9 mouse cellular contexts compared by ENCODE assay signal in the genomic region with DNA sequence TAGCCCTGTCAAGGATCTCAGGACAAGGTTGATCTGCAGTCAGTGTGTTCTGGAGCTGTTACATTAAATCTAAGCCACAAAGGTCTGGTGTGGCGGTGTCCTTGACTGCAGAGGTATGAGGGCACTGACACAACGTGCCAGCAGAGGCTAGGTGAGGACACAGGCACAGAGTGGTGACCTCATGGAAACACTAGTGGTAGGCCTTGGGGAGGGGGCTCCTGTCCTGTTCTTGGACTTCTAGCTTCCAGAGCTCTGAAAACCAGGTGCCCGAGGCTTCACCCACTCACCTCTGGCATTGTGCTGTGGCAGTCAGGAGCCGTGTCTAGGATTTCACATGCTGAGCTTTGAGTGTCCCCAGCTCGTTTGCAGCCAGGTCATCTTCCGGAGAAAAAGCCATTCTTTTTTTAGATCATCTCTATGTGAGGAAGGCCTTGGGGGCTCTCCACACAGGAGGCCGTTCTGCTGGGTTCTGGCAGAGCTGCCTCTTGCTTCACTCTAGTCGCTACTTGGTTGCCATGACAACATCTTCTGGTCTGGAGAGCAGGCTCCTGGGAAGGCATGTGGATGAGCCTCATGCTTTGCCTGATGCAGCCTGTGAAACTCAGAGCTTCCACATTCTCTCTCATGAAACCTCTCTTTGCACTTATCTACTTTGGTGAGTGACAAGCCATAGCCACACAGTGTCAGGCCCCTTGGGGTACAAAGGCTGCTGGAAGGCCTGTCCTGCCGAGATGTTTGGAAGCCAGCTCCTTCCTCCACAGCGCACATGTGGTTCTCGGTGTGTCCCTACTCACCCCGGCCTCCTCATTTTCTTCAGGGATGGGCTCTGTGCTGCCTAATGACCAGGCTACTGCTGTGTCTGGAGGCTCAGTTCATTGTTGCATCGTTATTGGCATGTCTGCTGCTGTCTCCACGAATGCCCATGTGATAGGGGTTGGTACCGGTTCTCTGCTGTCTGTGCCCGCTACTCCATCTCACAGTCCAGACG. TPM values are rescaled to one million over a fixed set of nuclear protein-coding genes. Genes with fewer than 3 reads are reported as not detected.
DNase-seq lines count a peak whose midpoint lies in the region; ATAC-seq and TF ChIP-seq lines count a peak whose summit lies in the region.
"Had no signal": no experiment of that assay in that cellular context is flagged by ENCODE, and none has a peak within 500 bp of the region (broad histone marks: within the 10 kb centered on the region; RNA-seq: fewer than 3 reads in every experiment).

No protein-coding gene starts in this region.

- peak; percentile 63; the same call in 1 of the 2 replicates for ATAC-seq in hindbrain, embryonic 11.5 days (ENCODE audit: low FRiP score)
- ATAC-seq in megakaryocyte, adult 5-6 weeks (ENCODE audit: poor library complexity, severe bottlenecking): no peak
- ATAC-seq: Patski had no signal

- H3K36me3 ChIP-seq in hindbrain, embryonic 11.5 days (ENCODE audit: control insufficient read depth, insufficient read depth, low read length): no peaks in the 10 kb centered on the region

- no peak overlapping the region for H3K4me2 ChIP-seq in hindbrain, embryonic 11.5 days (replicated peaks; ENCODE audit: low read depth, low read length)

- H3K4me3 ChIP-seq in cortical plate, adult 2 months (ENCODE audit: insufficient read depth, low read length): no peak overlapping the region
- H3K4me3 ChIP-seq in hindbrain, embryonic 11.5 days (ENCODE audit: low read depth, low read length): no peak overlapping the region
- H3K4me3 ChIP-seq in olfactory bulb, adult 2 months (ENCODE audit: insufficient read depth, low read depth, low read length): no peak overlapping the region

- WGBS in hindbrain, embryonic 11.5 days: 63% methylated on average over 17 of the region's 17 CpGs
- WGBS in olfactory bulb, adult 2 months: 38% methylated on average over 17 of the region's 17 CpGs

- no peaks in the 10 kb centered on the region for H3K9me3 ChIP-seq in hindbrain, embryonic 11.5 days (ENCODE audit: control insufficient read depth, low read length)

- no peak for TF ChIP-seq CTCF in cortical plate, adult 2 months (IDR thresholded peaks at IDR 0.05; ENCODE audit: extremely low read depth, insufficient read depth, low read length)
- TF ChIP-seq CTCF in olfactory bulb, adult 2 months (IDR thresholded peaks at IDR 0.05; ENCODE audit: insufficient read depth, low read depth, low read length): no peak

- 0 out of 2 replicates have a peak, but pooled peaks have one; percentile 8 for TF ChIP-seq POLR2A in cortical plate, adult 2 months (IDR thresholded peaks at IDR 0.05; ENCODE audit: extremely low read depth, insufficient read depth, low read length)
- no peak for TF ChIP-seq POLR2A in olfactory bulb, adult 2 months (IDR thresholded peaks at IDR 0.05; ENCODE audit: insufficient read depth, low read depth, low read length)

- H3K27me3 ChIP-seq in hindbrain, embryonic 11.5 days (ENCODE audit: control insufficient read depth, insufficient read depth, low read length): no peaks in the 10 kb centered on the region

- peak overlapping the region; percentile 36; the same call in 1 of the 2 replicates for H3K27ac ChIP-seq in cortical plate, adult 2 months (ENCODE audit: insufficient read depth, low read length)
- no peak overlapping the region for H3K27ac ChIP-seq in hindbrain, embryonic 11.5 days (ENCODE audit: low read depth, low read length)
- peak overlapping the region; percentile 34 for H3K27ac ChIP-seq in olfactory bulb, adult 2 months (ENCODE audit: insufficient read depth, low read depth, low read length)

- H3K4me1 ChIP-seq in cortical plate, adult 2 months (ENCODE audit: control insufficient read depth, insufficient read depth, low read length): peaks cover 7% of the 10 kb centered on the region
- H3K4me1 ChIP-seq in hindbrain, embryonic 11.5 days (replicated peaks; ENCODE audit: control insufficient read depth, insufficient read depth, low read length): no peaks in the 10 kb centered on the region
- peaks cover 25% of the 10 kb centered on the region for H3K4me1 ChIP-seq in olfactory bulb, adult 2 months (ENCODE audit: control insufficient read depth, insufficient read depth, low read length)

- no peak overlapping the region for H3K9ac ChIP-seq in hindbrain, embryonic 11.5 days (ENCODE audit: low read depth, low read length)

- peak; percentile 59 to 60 for DNase-seq in layer of hippocampus, adult 8-10 months (ENCODE audit: low spot score in 2 of 2)
- no peak for DNase-seq in layer of hippocampus, postnatal 10 days (ENCODE audit: low spot score in 2 of 2)
- peak; percentile 47 for DNase-seq in hindbrain, embryonic 11.5 days (ENCODE audit: low spot score)
- no peak for DNase-seq in thymus, postnatal 0 days (ENCODE audit: low spot score)
- no peak for DNase-seq in kidney, adult 11 months

RNA-seq across cellular contexts. Expression of a gene that starts 53.2 kb away (rescaled TPM):
- total RNA-seq in layer of hippocampus, adult 8-10 months (2022): 100 to 1,000 TPM; 141 to 176 (median 159) TPM
- 10 to 100 TPM; 65.9 to 91.7 TPM for total RNA-seq in layer of hippocampus, postnatal 10 days (2021)
- polyA plus RNA-seq in cortical plate, adult 2 months (2012; rRNA removed): 39.5 and 46.2 TPM in 2 replicates
- polyA plus RNA-seq in hindbrain, embryonic 11.5 days (2014; fragmentation: Nextera tagmentation; extraction: Ambion mirVana): 6.0 and 7.0 TPM in 2 replicates
- not detected in 2 replicates for polyA plus RNA-seq in olfactory bulb, adult 2 months (2012; ENCODE audit: insufficient read depth, insufficient read length, low replicate concordance, missing spikeins)
- 2.2 and 2.3 TPM in 2 replicates for polyA plus RNA-seq in thymus, postnatal 0 days (2015; fragmentation: Nextera tagmentation; extraction: Ambion mirVana)
- 5.3 and 5.4 TPM in 2 replicates for total RNA-seq in megakaryocyte, adult 5-6 weeks (2015)
- total RNA-seq in megakaryocyte, adult 5-6 weeks (2017): 6.0 and 7.5 TPM in 2 replicates

Comparison
In these comparisons a context has a peak if more than half of its experiments do, and no peak if none do; other contexts are left out.
1. DNase-seq: peak in layer of hippocampus, adult 8-10 months (2 of 2) and hindbrain, embryonic 11.5 days (single experiment); none in layer of hippocampus, postnatal 10 days (0 of 2), thymus, postnatal 0 days (single experiment) and kidney, adult 11 months (single experiment).